ENCODE assay signal across 8 mouse cellular contexts in genomic region chr4:134287168-134287564, GRCm38 (mm10). TPM values are rescaled to one million over a fixed set of nuclear protein-coding genes. Genes with fewer than 3 reads are reported as not detected.
DNase-seq lines count a peak whose midpoint lies in the region; ATAC-seq lines count a peak whose summit lies in the region.

No protein-coding gene starts in this region.

- peak; percentile 96 for ATAC-seq in hindbrain, embryonic 16.5 days

- no peaks in the 10 kb centered on the region for H3K27me3 ChIP-seq in hindbrain, embryonic 16.5 days (replicated peaks; ENCODE audit: control insufficient read depth, insufficient read depth, low read length)

- H3K9ac ChIP-seq in hindbrain, embryonic 16.5 days (ENCODE audit: low read depth, low read length) = peak overlapping the region; percentile 99

- H3K4me3 ChIP-seq in hindbrain, embryonic 16.5 days (ENCODE audit: low read length) = peak overlapping the region; percentile 95

- H3K4me2 ChIP-seq in hindbrain, embryonic 16.5 days (ENCODE audit: low read length) = peak overlapping the region; percentile 84

- peak overlapping the region; percentile 99 for H3K27ac ChIP-seq in hindbrain, embryonic 16.5 days (ENCODE audit: low read depth, low read length)

- no peaks in the 10 kb centered on the region for H3K9me3 ChIP-seq in hindbrain, embryonic 16.5 days (ENCODE audit: control insufficient read depth, low read length)

- 1% methylated on average over 37 of the region's 59 CpGs for WGBS in hindbrain, embryonic 16.5 days

- H3K4me1 ChIP-seq in hindbrain, embryonic 16.5 days (ENCODE audit: control insufficient read depth, insufficient read depth, low read depth, low read length) = peaks cover 16% of the 10 kb centered on the region

- H3K36me3 ChIP-seq in hindbrain, embryonic 16.5 days (ENCODE audit: control insufficient read depth, insufficient read depth, low read length) = peaks cover 12% of the 10 kb centered on the region

- DNase-seq in ZHBTc4 (ENCODE audit: low read depth, low spot score) = peak; percentile 95
- peak; percentile 97 to 99 for DNase-seq in cerebellum, postnatal 4 days (ENCODE audit: low spot score in 2 of 2)
- peak; percentile 95 for DNase-seq in gastrocnemius, adult 18-20 months (ENCODE audit: low spot score)
- peak; percentile 97 to 98 for DNase-seq in left cerebral cortex, adult 18-20 months (ENCODE audit: low spot score in 2 of 2)
- peak; percentile 98 for DNase-seq in lung, postnatal 4 days
- DNase-seq in retina, postnatal 1 day = peak; percentile 95
- DNase-seq in urinary bladder, adult 18-20 months (ENCODE audit: low spot score in 2 of 2) = peak; percentile 92 to 94

RNA-seq across cellular contexts. Expression of gene Pdik1l, which starts 0.5 kb away (rescaled TPM):
- 1 to 10 TPM; 3.9 to 5.7 TPM for total RNA-seq in gastrocnemius, adult 18-20 months (2021)
- 32.5 and 36.1 TPM in 2 replicates for polyA plus RNA-seq in hindbrain, embryonic 16.5 days (2015; fragmentation: Nextera tagmentation; extraction: Ambion mirVana)
- 10 to 100 TPM; 18.7 to 24.4 TPM for total RNA-seq in left cerebral cortex, adult 18-20 months (2021)

RNA-seq across cellular contexts. Expression of gene Trim63, which starts 27.8 kb away (rescaled TPM):
- 100 to 1,000 TPM; 322 to 461 TPM for total RNA-seq in gastrocnemius, adult 18-20 months (2021)
- 0.76 and 1.2 TPM in 2 replicates for polyA plus RNA-seq in hindbrain, embryonic 16.5 days (2015; fragmentation: Nextera tagmentation; extraction: Ambion mirVana)
- total RNA-seq in left cerebral cortex, adult 18-20 months (2021) = under 1 TPM; 0.30 to 0.35 TPM

RNA-seq across cellular contexts. Expression of gene Grrp1, which starts 33.3 kb away (rescaled TPM):
- total RNA-seq in gastrocnemius, adult 18-20 months (2021) = 1 to 10 TPM; 2.9 to 3.1 TPM
- polyA plus RNA-seq in hindbrain, embryonic 16.5 days (2015; fragmentation: Nextera tagmentation; extraction: Ambion mirVana) = 15.7 and 16.9 TPM in 2 replicates
- 1 to 10 TPM; 2.2 to 3.8 TPM for total RNA-seq in left cerebral cortex, adult 18-20 months (2021)

RNA-seq across cellular contexts. Expression of gene Gm30191, which starts 40.4 kb away (rescaled TPM):
- not detected for total RNA-seq in gastrocnemius, adult 18-20 months (2021)
- polyA plus RNA-seq in hindbrain, embryonic 16.5 days (2015; fragmentation: Nextera tagmentation; extraction: Ambion mirVana) = 0.94 and 1.1 TPM in 2 replicates
- total RNA-seq in left cerebral cortex, adult 18-20 months (2021) = not detected

RNA-seq across cellular contexts. Expression of gene Zfp593, which starts 41.8 kb away (rescaled TPM):
- 1 to 10 TPM; 4.7 to 5.7 TPM for total RNA-seq in gastrocnemius, adult 18-20 months (2021)
- polyA plus RNA-seq in hindbrain, embryonic 16.5 days (2015; fragmentation: Nextera tagmentation; extraction: Ambion mirVana) = 13.3 and 14.7 TPM in 2 replicates
- total RNA-seq in left cerebral cortex, adult 18-20 months (2021) = 10 to 100 TPM; 11.6 to 12.2 TPM

Comparison
In these comparisons a context has a peak if more than half of its experiments do, and no peak if none do; other contexts are left out.
1. Peak in every context shown above with its lines: DNase-seq, ATAC-seq, H3K4me3 ChIP-seq and H3K27ac ChIP-seq.
2. RNA of gene Trim63, which starts 27.8 kb away (total RNA-seq): 322 to 461 TPM in gastrocnemius, adult 18-20 months; 0.30 to 0.35 TPM in left cerebral cortex, adult 18-20 months; every median in the first group is over 100 times any median in the second.